Mouse (Mus musculus) lung, adult 2 months (tissue): ENCODE measurements around the gene Aven.

Experiments used
- CTCF ChIP-seq: fragments of 200-500 bp; IDR thresholded peaks from 2 replicates; pipeline ENCODE4 v1.5.1; 2011; ENCODE audit warnings: mild to moderate bottlenecking, low read length, control low read depth; ENCODE audit not compliant: insufficient read depth
- POLR2A ChIP-seq: fragments of 200-500 bp; IDR thresholded peaks from 2 replicates; pipeline ENCODE4 v1.6.1; 2011; ENCODE audit warnings: low read depth, mild to moderate bottlenecking, control low read depth, low read length, borderline replicate concordance; ENCODE audit errors: extremely low read depth

DNA sequence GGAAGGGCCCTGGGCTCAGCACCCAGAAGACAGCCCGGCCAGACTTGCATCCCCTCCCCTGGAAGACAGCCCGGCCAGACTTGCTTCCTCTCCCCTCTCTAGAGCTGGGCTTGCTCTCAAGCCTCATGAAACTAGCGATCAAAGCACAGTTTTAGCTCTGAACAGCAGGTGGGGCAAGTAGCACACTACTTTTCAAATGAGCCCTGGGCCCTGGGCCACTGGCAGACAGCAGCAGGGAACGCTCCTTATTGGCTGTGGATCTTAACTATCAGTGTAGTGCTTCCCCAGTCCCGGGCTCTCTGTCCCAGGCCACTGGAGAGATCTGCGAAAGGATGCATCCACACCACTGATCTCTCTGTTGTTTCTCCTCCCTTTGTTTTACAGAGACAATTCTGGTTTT, 8.4 kb downstream of the Aven start:
- TF ChIP-seq POLR2A (no peak), CTCF (peak; percentile 67; the same call in 1 of the 2 replicates)
